Mouse (Mus musculus) thymus, adult 2 months (tissue): ENCODE results near the gene Trip13. TPM values are rescaled to one million over a fixed set of nuclear protein-coding genes. Genes with fewer than 3 reads are reported as not detected.
A peak's percentile ranks its signal among the peaks of the same experiment; 100 is the strongest.

ENCODE experiments used
- DNase-seq: peaks from one replicate; pipeline ENCODE4 v3.0.0; 2021
- H3K27ac ChIP-seq: fragments of 200-500 bp; 2 replicates; pipeline ENCODE4 v1.5.1; 2012; ENCODE audit warnings: low read length, control low read depth; ENCODE audit not compliant: control insufficient read depth, insufficient read depth
- H3K27me3 ChIP-seq: fragments of 200-500 bp; 2 replicates; pipeline ENCODE4 v1.6.1; 2012; ENCODE audit warnings: mild to moderate bottlenecking, low read length, moderate library complexity, mixed read lengths; ENCODE audit not compliant: control insufficient read depth, insufficient read depth
- H3K36me3 ChIP-seq: fragments of 200-500 bp; 2 replicates; pipeline ENCODE4 v1.6.1; 2012; ENCODE audit warnings: mild to moderate bottlenecking, low read length, moderate library complexity; ENCODE audit not compliant: control insufficient read depth, insufficient read depth
- H3K4me1 ChIP-seq: fragments of 200-500 bp; replicated peaks from 2 replicates; pipeline ENCODE4 v1.6.1; 2012; ENCODE audit warnings: low read length; ENCODE audit not compliant: control insufficient read depth, insufficient read depth
- H3K4me3 ChIP-seq: fragments of 200-500 bp; 2 replicates; pipeline ENCODE4 v1.5.1; 2012; ENCODE audit warnings: mild to moderate bottlenecking, low read length, control low read depth, moderate library complexity; ENCODE audit not compliant: control insufficient read depth, insufficient read depth
- CTCF ChIP-seq: fragments of 200-500 bp; IDR thresholded peaks from 2 replicates; pipeline ENCODE4 v1.5.1; 2012; ENCODE audit warnings: mild to moderate bottlenecking, control low read depth, low read length, moderate library complexity, borderline replicate concordance; ENCODE audit not compliant: control insufficient read depth, poor library complexity, insufficient read depth; ENCODE audit errors: extremely low read depth
- POLR2A ChIP-seq: fragments of 200-500 bp; IDR thresholded peaks from 2 replicates; pipeline ENCODE4 v1.6.1; 2012; ENCODE audit warnings: mild to moderate bottlenecking, low read length, control low read depth, moderate library complexity; ENCODE audit not compliant: control insufficient read depth, poor library complexity, insufficient read depth; ENCODE audit errors: extremely low read depth
- WGBS: fragments of 180-500 bp; shearing (Covaris S2); methylation state at CpG from one replicate; pipeline ENCODE4 v1.1.7; 2018; 5-methylcytosine and 5-hydroxymethylcytosine counted together
- polyA plus RNA-seq: library from polyadenylated mRNA; depleted of rRNA; stranded (reverse); fragments of >200 nt; gene quantifications from 2 replicates; pipeline ENCODE4 v1.2.3, GENCODE M21; 2012

Gene Trip13
- polyA plus RNA-seq, 1 experiment: 3.7 TPM

DNA sequence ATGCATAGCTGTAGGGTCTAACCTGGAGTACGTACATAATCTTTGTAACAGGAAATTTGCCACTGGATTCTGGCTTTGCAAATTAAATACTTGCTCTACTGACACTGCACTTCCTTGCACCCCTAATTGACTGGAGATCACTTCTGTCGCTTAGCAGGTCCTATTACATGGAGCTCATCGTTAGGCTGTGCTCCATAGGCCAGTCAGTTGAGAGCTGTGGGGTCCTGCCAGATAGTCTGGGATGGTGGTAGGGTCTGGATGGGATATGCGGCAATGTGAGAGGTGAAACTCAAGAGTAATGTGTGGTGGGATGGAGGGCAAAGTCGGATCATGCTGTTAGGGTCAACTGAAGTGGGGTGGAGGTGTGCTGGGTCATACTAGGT lies 655 bp downstream of the Trip13 start:
- H3K36me3 ChIP-seq: peaks cover 10% of the 10 kb centered on the region
- peaks cover 11% of the 10 kb centered on the region for H3K4me1 ChIP-seq
- H3K27ac ChIP-seq: no peak overlapping the region
- no peaks in the 10 kb centered on the region for H3K27me3 ChIP-seq
- no peak for DNase-seq
- peak overlapping the region; percentile 78 for H3K4me3 ChIP-seq
- WGBS: 15% methylated on average over 5 of the region's 5 CpGs
- no peak for TF ChIP-seq POLR2A
- no peak for TF ChIP-seq CTCF

DNA sequence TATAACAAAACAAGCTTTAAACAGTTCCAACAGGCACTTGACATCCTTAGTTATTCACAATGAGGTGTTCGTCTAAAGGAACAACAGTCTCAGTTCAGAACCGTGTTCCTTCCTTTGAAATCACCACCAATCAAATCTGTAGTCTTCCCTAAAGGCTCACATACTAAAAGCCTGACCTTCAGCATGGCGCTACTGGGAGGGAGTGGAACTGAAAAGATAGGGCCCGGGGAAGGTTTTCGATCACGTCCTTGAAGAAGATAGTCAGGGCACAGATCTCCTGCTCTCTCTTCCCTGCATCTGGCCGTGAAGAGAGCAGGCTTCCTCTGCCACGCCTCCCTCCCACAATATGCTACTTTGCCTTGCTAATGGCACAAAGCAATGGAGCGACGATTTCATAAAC lies 5.4 kb downstream of the Trip13 start:
- peaks cover 4% of the 10 kb centered on the region for H3K4me1 ChIP-seq
- no peak overlapping the region for H3K4me3 ChIP-seq
- H3K27ac ChIP-seq: no peak overlapping the region
- H3K27me3 ChIP-seq: no peaks in the 10 kb centered on the region
- WGBS: 96% methylated on average over 10 of the region's 10 CpGs
- DNase-seq: no peak
- peaks cover 35% of the 10 kb centered on the region for H3K36me3 ChIP-seq
- TF ChIP-seq POLR2A: no peak
- TF ChIP-seq CTCF: no peak

DNA sequence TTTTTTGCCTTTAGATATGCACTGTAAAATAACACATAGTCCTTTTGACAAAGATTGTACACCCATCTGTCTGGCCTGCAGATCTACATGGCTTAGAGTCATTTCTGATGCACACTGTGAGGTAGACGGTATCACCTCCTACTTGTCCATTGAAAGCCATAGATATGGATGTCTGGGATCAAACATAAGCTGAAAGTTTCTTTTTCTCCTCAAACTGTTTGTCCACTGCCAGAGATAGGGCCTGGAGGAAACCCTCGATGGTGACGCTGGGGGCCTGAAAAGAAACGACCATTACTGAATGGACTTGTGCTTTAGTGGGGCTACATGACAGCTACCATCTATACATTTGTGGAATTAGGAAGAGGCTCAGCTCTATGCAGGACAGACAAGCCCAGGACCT lies 24.5 kb downstream of the Trip13 start:
- Histone ChIP-seq H3K27me3 (no peaks in the 10 kb centered on the region), H3K4me1 (no peaks in the 10 kb centered on the region), H3K4me3 (no peak overlapping the region), H3K36me3 (peaks cover 34% of the 10 kb centered on the region), H3K27ac (no peak overlapping the region)
- no peak for TF ChIP-seq POLR2A
- DNase-seq: no peak
- 95% methylated on average over 4 of the region's 4 CpGs for WGBS

DNA sequence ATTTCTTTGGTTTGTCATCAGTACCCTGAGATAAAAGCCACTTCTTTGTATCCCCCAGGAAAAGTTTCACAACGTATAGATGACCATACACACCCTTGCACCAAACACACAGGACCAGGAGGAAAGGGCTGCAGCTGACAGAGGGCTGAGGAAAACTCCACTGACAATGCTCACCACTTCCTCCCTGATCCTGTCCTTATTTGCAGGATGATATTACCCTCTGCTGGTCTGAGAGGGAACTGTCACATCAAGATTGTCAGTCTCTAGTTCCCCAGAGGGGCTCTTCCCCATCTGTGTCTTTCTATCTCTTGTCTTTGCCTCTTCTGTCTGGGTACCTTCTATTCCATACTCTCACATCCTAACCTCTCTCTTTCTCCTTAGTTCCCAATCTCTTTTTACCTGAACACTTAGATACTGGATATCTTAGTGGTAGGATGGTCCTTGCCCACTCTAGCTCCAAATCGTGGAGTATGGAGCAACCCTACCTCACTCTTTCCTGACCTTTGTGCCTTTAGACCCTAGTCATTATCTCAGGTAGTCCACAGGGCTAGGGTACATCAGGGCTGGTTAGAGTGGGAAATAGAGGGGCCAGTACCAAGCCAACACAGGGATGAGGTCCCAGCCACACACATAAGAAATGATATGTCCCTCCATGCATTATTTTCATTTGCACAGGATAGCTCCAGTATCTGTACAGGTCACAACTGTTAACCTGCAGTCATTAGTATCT lies 29.7 kb downstream of the Trip13 start:
- DNase-seq: peak; percentile 58
- Histone ChIP-seq H3K27me3 (no peaks in the 10 kb centered on the region), H3K4me3 (no peak overlapping the region), H3K36me3 (peaks cover 4% of the 10 kb centered on the region; the same call in 1 of the 2 replicates), H3K27ac (no peak overlapping the region), H3K4me1 (no peaks in the 10 kb centered on the region)
- no peak for TF ChIP-seq POLR2A
- no peak for TF ChIP-seq CTCF
- 61% methylated on average over 2 of the region's 2 CpGs for WGBS

DNA sequence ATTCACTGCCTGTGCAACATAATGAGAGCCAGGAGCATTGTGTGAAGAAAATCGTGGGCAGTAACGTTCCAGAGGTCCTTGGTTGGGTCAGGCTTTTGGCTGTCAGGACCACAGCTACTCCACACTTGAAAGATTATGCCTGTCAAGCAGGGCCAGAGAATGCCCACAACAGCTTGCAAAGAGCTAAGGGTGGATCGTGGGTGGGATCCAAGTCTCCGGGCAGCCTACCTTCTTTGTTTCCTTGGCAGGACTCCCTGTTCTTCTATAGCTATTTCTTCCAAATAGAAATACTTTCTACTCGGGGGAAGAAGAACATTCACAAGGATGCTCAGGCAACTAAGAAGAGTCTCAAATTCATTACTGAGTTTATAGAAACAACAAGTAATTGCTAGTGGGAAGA lies 30.4 kb downstream of the Trip13 start:
- DNase-seq: no peak
- no peaks in the 10 kb centered on the region for H3K27me3 ChIP-seq
- no peaks in the 10 kb centered on the region for H3K36me3 ChIP-seq
- no peak overlapping the region for H3K27ac ChIP-seq
- no peaks in the 10 kb centered on the region for H3K4me1 ChIP-seq
- 94% methylated on average over 5 of the region's 5 CpGs for WGBS
- H3K4me3 ChIP-seq: no peak overlapping the region
- TF ChIP-seq POLR2A (no peak), CTCF (no peak)

DNA sequence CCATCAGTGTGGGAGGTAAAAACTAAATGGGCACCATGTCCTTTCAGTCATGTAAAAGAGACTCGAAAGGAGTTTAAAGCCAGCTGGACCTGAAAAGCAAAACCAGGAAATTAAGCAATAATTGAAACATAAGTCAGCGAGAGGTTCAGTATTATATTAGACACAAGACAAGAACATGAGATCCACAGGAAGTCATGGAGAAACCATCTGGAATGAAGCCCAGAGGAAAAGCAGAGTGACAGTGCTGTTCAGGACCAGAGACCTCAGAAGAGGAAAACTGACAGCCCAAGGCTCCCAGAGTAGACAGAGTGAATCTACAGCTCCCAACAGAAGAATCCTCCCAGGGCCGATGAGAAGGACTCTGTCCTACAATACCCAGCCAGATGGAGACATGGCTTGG lies 40.0 kb downstream of the Trip13 start:
- DNase-seq: no peak
- no peaks in the 10 kb centered on the region for H3K27me3 ChIP-seq
- no peak overlapping the region for H3K27ac ChIP-seq
- no peaks in the 10 kb centered on the region for H3K4me1 ChIP-seq
- WGBS: 82% methylated on average over 3 of the region's 3 CpGs
- TF ChIP-seq POLR2A: no peak
- TF ChIP-seq CTCF: no peak
- no peaks in the 10 kb centered on the region for H3K36me3 ChIP-seq
- H3K4me3 ChIP-seq: no peak overlapping the region

DNA sequence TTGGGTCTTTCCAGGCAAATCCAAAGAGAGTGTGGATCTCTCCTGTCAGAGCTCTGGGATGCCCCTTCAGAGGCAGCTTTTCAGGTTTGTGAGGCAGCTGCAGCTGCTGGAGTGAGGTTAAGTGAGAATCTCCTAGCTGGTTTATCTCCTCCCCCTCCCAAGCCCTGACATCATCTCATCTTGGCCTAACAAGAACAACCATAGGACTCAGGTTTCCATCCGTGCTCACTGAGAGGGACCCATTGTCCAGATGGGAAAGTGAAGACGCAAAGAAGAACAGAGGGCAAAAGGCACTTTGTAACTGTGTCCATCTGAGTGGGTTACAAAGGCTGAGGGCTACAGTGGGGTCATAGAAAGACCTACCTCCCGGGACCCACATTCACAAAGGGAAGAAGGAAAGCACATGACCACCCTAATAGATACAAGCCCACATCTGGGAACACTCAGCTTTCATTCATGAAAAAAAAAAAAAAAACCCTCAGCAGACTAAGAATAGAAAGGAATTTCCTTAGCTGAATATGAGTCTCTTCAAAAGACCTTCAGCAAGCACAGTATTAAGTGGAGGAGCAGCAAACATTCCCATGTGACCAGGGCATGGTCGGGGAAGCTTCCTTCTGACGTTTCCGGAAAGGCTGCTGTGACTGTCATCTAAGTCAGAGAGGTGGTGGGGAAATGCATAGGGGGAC lies 44.9 kb downstream of the Trip13 start:
- no peak for DNase-seq
- WGBS: 60% methylated on average over 6 of the region's 6 CpGs
- H3K27ac ChIP-seq: no peak overlapping the region

More for the DNA sequence above, 44.9 kb downstream of the Trip13 start:
- TF ChIP-seq CTCF (no peak), POLR2A (no peak)
- Histone ChIP-seq H3K4me3 (no peak overlapping the region), H3K27me3 (no peaks in the 10 kb centered on the region), H3K36me3 (no peaks in the 10 kb centered on the region), H3K4me1 (no peaks in the 10 kb centered on the region)
